Mouse (Mus musculus): ENCODE data around the gene Tamm41.

DNA sequence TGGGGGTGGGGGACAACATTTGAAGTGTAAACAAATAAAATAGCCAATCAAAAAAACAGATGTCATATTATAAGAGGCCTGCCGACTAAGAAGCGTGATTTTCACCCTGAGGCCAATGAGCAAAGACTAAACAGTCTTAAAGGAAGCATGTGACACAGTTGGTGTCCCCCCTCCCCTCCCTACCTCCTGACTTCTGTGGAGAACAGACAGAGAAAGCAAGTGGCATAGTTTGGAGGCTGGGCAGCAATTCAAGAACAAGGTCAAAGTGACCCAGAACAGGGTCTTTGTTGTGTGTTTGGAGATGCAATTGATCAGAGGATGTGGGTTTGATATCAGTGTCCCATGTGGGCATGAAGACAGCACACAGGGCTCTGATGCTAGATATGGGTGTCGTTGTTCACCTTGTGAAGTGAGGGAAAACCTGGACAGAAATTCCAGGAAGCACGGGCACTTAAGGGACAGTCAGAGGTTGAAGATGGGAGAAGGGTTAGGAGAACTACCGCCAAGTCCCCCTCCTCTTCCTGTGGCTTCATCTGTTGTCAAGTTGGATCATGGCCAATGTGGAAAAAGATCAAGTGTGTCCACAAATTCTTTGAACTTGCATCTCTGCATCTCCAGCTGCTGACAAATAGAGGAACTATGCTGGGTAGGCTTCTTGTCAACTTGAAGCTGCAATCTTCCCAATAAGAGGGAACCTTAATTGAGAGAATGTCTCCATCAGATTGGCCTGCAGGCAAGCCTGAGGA lies 25.1 kb upstream of the Tamm41 start:
- TF ChIP-seq CTCF (IDR thresholded peaks at IDR 0.05; ENCODE audit: borderline replicate concordance, insufficient read depth, low read length) (no peak), POLR2A (IDR thresholded peaks at IDR 0.05; ENCODE audit: low read depth, low read length) (no peak)
